Mouse (Mus musculus): ENCODE measurements around the gene 4922502D21Rik.

DNA sequence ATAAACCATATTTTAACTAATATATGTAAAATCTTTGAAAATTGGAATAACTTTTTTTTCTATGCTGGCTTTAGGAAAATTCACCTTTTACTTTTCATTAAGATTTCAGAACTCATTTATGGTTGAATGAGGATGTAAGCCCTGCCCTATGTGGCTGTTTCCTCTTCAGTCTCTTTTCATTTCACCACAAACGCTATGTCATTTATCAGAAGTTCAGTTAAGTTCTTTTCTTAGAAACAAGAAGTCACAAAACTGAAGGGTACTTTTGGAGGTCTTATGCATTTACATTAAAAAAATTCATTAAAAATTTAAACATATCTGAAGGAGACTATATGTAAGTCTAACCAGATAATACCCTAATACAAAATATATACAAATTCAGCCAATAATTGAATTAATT, 15.9 kb downstream of the 4922502D21Rik start:
- no peak for TF ChIP-seq GATA1 (IDR thresholded peaks at IDR 0.05; ENCODE audit: low read length)
- TF ChIP-seq TAL1 (IDR thresholded peaks at IDR 0.05; ENCODE audit: low read length): no peak
